Mouse (Mus musculus): Measurements from ENCODE around the gene Col7a1. TPM values are rescaled to one million over a fixed set of nuclear protein-coding genes. Genes with fewer than 3 reads are reported as not detected.

Gene Col7a1
- polyA plus RNA-seq, 1 experiment = 10.1 TPM

GRCm38 (mm10) chr9:108949231-108949966 is 4.0 kb upstream of the Col7a1 start:
- Histone ChIP-seq H3K4me3 (ENCODE audit: insufficient read depth, poor library complexity, severe bottlenecking) (no peak overlapping the region), H3ac (ENCODE audit: control insufficient read depth, insufficient read length, low read depth) (no peak overlapping the region), H3K79me2 (ENCODE audit: control insufficient read depth, insufficient read depth) (peaks cover 9% of the 10 kb centered on the region), H3K79me3 (ENCODE audit: low read depth) (peaks cover 3% of the 10 kb centered on the region), H3K36me3 (ENCODE audit: control insufficient read depth, insufficient read depth) (peaks cover 58% of the 10 kb centered on the region), H3K27me3 (ENCODE audit: control insufficient read depth, insufficient read depth, insufficient read length) (no peaks in the 10 kb centered on the region)
- no peak for TF ChIP-seq USF1 (IDR thresholded peaks at IDR 0.05; ENCODE audit: low read depth)
- TF ChIP-seq MAX (IDR thresholded peaks at IDR 0.05) = no peak
- no peak for TF ChIP-seq MYOG (IDR thresholded peaks at IDR 0.05; ENCODE audit: control insufficient read depth, extremely low read depth, insufficient read length)

GRCm38 (mm10) chr9:108949967-108950728 is 3.2 kb upstream of the Col7a1 start:
- no peak for TF ChIP-seq CEBPB (IDR thresholded peaks at IDR 0.05; ENCODE audit: low read depth)
- TF ChIP-seq MAX (IDR thresholded peaks at IDR 0.05) = no peak
- TF ChIP-seq USF1 (IDR thresholded peaks at IDR 0.05; ENCODE audit: low read depth) = no peak
- TF ChIP-seq MYOD1 (IDR thresholded peaks at IDR 0.05; ENCODE audit: control insufficient read depth, insufficient read length, low read depth) = no peak
- peaks cover 15% of the 10 kb centered on the region for H3K79me2 ChIP-seq (ENCODE audit: control insufficient read depth, insufficient read depth)
- peaks cover 51% of the 10 kb centered on the region for H3K36me3 ChIP-seq (ENCODE audit: control insufficient read depth, insufficient read depth)
- no peaks in the 10 kb centered on the region for H3K27me3 ChIP-seq (ENCODE audit: control insufficient read depth, insufficient read depth, insufficient read length)
- H3ac ChIP-seq (ENCODE audit: control insufficient read depth, insufficient read length, low read depth) = no peak overlapping the region
- H3K79me3 ChIP-seq (ENCODE audit: low read depth) = peaks cover 3% of the 10 kb centered on the region
- no peak overlapping the region for H3K4me3 ChIP-seq (ENCODE audit: insufficient read depth, poor library complexity, severe bottlenecking)

- Histone ChIP-seq H3K79me3 (ENCODE audit: low read depth) (peaks cover 5% of the 10 kb centered on the region), H3K4me3 (ENCODE audit: insufficient read depth, poor library complexity, severe bottlenecking) (no peak overlapping the region), H3K27me3 (ENCODE audit: control insufficient read depth, insufficient read depth, insufficient read length) (no peaks in the 10 kb centered on the region), H3ac (ENCODE audit: control insufficient read depth, insufficient read length, low read depth) (no peak overlapping the region), H3K79me2 (ENCODE audit: control insufficient read depth, insufficient read depth) (peaks cover 36% of the 10 kb centered on the region), H3K36me3 (ENCODE audit: control insufficient read depth, insufficient read depth) (peaks cover 23% of the 10 kb centered on the region)
- no peak for TF ChIP-seq MYOG (IDR thresholded peaks at IDR 0.05; ENCODE audit: control insufficient read depth, extremely low read depth, insufficient read length)
- TF ChIP-seq CTCF (IDR thresholded peaks at IDR 0.05; ENCODE audit: control insufficient read depth, insufficient read depth, insufficient read length) = no peak
- TF ChIP-seq USF1 (IDR thresholded peaks at IDR 0.05; ENCODE audit: low read depth) = no peak
- TF ChIP-seq FOSL1 (IDR thresholded peaks at IDR 0.05; ENCODE audit: insufficient read depth, low read length, poor library complexity, severe bottlenecking) = no peak
- no peak for TF ChIP-seq MAX (IDR thresholded peaks at IDR 0.05)
- no peak for TF ChIP-seq CEBPB (IDR thresholded peaks at IDR 0.05; ENCODE audit: low read depth)
- TF ChIP-seq MYOD1 (IDR thresholded peaks at IDR 0.05; ENCODE audit: control insufficient read depth, insufficient read length, low read depth) = no peak
These were observed 1.9 kb downstream of the Col7a1 start for GRCm38 (mm10) chr9:108955241-108955640.

GRCm38 (mm10) chr9:108955846-108956245 is 2.5 kb downstream of the Col7a1 start:
- H3K4me3 ChIP-seq (ENCODE audit: insufficient read depth, poor library complexity, severe bottlenecking) = no peak overlapping the region
- no peaks in the 10 kb centered on the region for H3K27me3 ChIP-seq (ENCODE audit: control insufficient read depth, insufficient read depth, insufficient read length)
- H3K79me2 ChIP-seq (ENCODE audit: control insufficient read depth, insufficient read depth) = peaks cover 36% of the 10 kb centered on the region
- H3K79me3 ChIP-seq (ENCODE audit: low read depth) = peaks cover 5% of the 10 kb centered on the region
- peaks cover 28% of the 10 kb centered on the region for H3K36me3 ChIP-seq (ENCODE audit: control insufficient read depth, insufficient read depth)
- no peak for TF ChIP-seq MYOD1 (IDR thresholded peaks at IDR 0.05; ENCODE audit: control insufficient read depth, insufficient read length, low read depth)
- no peak for TF ChIP-seq MYOG (IDR thresholded peaks at IDR 0.05; ENCODE audit: control insufficient read depth, extremely low read depth, insufficient read length)
- no peak for TF ChIP-seq CEBPB (IDR thresholded peaks at IDR 0.05; ENCODE audit: low read depth)
- TF ChIP-seq FOSL1 (IDR thresholded peaks at IDR 0.05; ENCODE audit: insufficient read depth, low read length, poor library complexity, severe bottlenecking) = no peak
- TF ChIP-seq MAX (IDR thresholded peaks at IDR 0.05) = no peak
- TF ChIP-seq CTCF (IDR thresholded peaks at IDR 0.05; ENCODE audit: control insufficient read depth, insufficient read depth, insufficient read length) = no peak
- no peak for TF ChIP-seq USF1 (IDR thresholded peaks at IDR 0.05; ENCODE audit: low read depth)
- no peak overlapping the region for H3ac ChIP-seq (ENCODE audit: control insufficient read depth, insufficient read length, low read depth)

- H3ac ChIP-seq (ENCODE audit: control insufficient read depth, insufficient read length, low read depth) = no peak overlapping the region
- TF ChIP-seq CEBPB (IDR thresholded peaks at IDR 0.05; ENCODE audit: low read depth) (no peak), MAX (IDR thresholded peaks at IDR 0.05) (no peak), CTCF (IDR thresholded peaks at IDR 0.05; ENCODE audit: control insufficient read depth, insufficient read depth, insufficient read length) (no peak), MYOG (IDR thresholded peaks at IDR 0.05; ENCODE audit: control insufficient read depth, extremely low read depth, insufficient read length) (no peak), USF1 (IDR thresholded peaks at IDR 0.05; ENCODE audit: low read depth) (no peak), FOSL1 (IDR thresholded peaks at IDR 0.05; ENCODE audit: insufficient read depth, low read length, poor library complexity, severe bottlenecking) (no peak), MYOD1 (IDR thresholded peaks at IDR 0.05; ENCODE audit: control insufficient read depth, insufficient read length, low read depth) (no peak)
- no peaks in the 10 kb centered on the region for H3K79me3 ChIP-seq (ENCODE audit: low read depth)
- no peaks in the 10 kb centered on the region for H3K79me2 ChIP-seq (ENCODE audit: control insufficient read depth, insufficient read depth)
- no peak overlapping the region for H3K4me3 ChIP-seq (ENCODE audit: insufficient read depth, poor library complexity, severe bottlenecking)
- H3K27me3 ChIP-seq (ENCODE audit: control insufficient read depth, insufficient read depth, insufficient read length) = no peaks in the 10 kb centered on the region
- H3K36me3 ChIP-seq (ENCODE audit: control insufficient read depth, insufficient read depth) = peaks cover 25% of the 10 kb centered on the region
These were observed 10.2 kb downstream of the Col7a1 start for GRCm38 (mm10) chr9:108963577-108963976.

Data from C2C12 (cell line).